Mouse (Mus musculus) heart, postnatal 14 days (tissue): Measurements from ENCODE around the gene Fam114a1. TPM values are rescaled to one million over a fixed set of nuclear protein-coding genes. Genes with fewer than 3 reads are reported as not detected.

Experiments used
- DNase-seq, 2 experiments: peaks; one replicate each; pipeline ENCODE4 v3.0.0; 2021 to 2022
- intact Hi-C: fragments of 180-260 bp; cut with DNase I; formaldehyde crosslinking; loops from one replicate; pipeline ENCODE4 v1.15.1; 2025
- long read RNA-seq, 2 experiments: library from polyadenylated mRNA; stranded (forward); transcript quantifications; one replicate each; pipeline ENCODE4 v2.0.0; 2021
- total RNA-seq, 2 experiments: library from RNA; stranded (reverse); gene quantifications; 2 replicates each; pipeline ENCODE4 v1.2.3; 2021

Gene Fam114a1
- total RNA-seq: 10 to 100 TPM; 23.5 to 24.8 TPM
- long read RNA-seq, experiment 1, transcript Fam114a1-201 (14 exons, 2,938 nt): major isoform, 7 of 12 reads
- long read RNA-seq, experiment 1, partial matches to known transcripts: 5 of 12 reads
- long read RNA-seq, experiment 1, other reads (novel, unspliced or antisense): 0 of 12 reads
- long read RNA-seq, experiment 2, transcript Fam114a1-201 (14 exons, 2,938 nt): major isoform, 6 of 10 reads
- long read RNA-seq, experiment 2, partial matches to known transcripts: 1 of 10 reads
- long read RNA-seq, experiment 2, other reads (novel, unspliced or antisense): 3 of 10 reads

GRCm38 (mm10) chr5:64969861-64970771 is at the start of gene Fam114a1:
Gene Fam114a1, plus strand, starts transcription at chr5:64970071.
- intact Hi-C loops: loop anchor here (10.0 kb wide), 2 partner anchors 85 to 685 kb away; no protein-coding TSS in a partner anchor

DNA sequence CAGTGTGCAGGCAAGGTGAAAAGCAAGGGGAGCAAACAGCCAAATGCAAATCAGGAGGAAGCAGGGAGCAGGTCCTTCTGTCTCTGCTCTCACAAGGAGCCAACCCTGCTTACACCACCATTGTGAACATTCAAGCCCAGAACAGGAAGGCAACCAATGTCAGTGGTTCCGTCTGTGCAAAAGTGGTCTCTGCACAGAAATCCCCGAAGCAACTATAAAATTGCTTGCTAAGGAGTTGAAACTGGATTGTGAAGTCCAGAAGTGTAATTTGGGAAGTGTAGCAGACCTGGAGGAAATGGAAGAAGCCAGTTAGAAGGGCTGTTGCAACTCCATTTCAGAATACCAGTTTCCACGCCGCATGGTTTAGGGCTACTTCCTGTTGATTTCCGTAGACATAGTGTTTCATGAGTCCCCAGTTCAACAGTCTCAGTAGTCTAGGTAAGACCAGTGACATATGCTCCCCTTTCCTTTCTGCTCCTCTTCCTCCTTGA is 46.9 kb upstream of the Fam114a1 start:
- intact Hi-C loops: no loop called here
- no peak for DNase-seq

More at GRCm38 (mm10) chr5:64969861-64970771, at the start of gene Fam114a1:
- peak; percentile 88 to 91 for DNase-seq

GRCm38 (mm10) chr5:64932215-64932614 is 37.7 kb upstream of the Fam114a1 start:
- intact Hi-C loops: no loop called here
- no peak for DNase-seq

- intact Hi-C loops: no loop called here
- no peak for DNase-seq
These were observed 37.1 kb upstream of the Fam114a1 start for GRCm38 (mm10) chr5:64932775-64933174.

GRCm38 (mm10) chr5:64951486-64951885 is 18.4 kb upstream of the Fam114a1 start:
- intact Hi-C loops: no loop called here
- no peak for DNase-seq

DNA sequence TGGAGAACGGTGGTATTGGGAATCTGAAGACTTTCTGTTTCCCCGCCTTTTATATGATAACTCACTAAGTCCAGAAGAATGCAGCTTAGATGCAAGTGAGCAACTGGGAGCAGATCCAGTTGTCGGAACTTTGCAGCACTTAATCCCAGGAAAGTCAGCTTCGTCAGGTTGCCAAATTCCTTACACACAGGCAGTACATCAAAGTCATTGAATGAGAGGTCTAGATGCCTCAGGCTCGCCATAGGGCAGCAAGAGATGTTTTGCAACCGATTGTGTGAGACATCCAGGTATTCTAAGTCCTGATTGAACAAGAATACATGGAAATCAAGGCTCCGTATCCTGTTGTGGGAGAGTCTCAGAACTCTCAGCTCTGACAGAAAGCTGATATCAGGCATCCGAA is 14.9 kb upstream of the Fam114a1 start:
- DNase-seq: no peak
- intact Hi-C loops: no loop called here

- DNase-seq: no peak
- intact Hi-C loops: no loop called here
These were observed 10.7 kb upstream of the Fam114a1 start for GRCm38 (mm10) chr5:64958991-64959842.

DNA sequence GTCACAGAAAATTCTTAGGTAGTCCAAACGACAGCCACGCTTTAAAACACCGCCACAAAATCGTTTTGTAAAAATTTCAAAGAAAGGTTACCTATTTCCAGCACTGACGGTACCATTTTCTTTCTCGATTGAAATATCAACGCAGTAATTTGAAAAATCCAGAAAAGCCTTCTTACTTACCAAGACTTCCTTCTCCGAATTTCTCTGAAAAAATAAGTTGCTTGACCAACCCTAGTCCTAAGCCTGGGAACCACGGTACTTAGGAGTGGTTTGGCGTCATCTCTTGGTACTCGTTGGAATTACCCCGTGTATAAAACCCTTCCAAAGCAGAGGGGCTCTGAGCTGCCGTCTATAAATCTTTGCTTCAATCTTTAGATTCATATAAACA is 10.0 kb upstream of the Fam114a1 start, which contains the start of gene Tlr6:
Gene Tlr6 (minus strand): TSS at position 255 of the 388 bp plus-strand sequence.
- intact Hi-C loops: loop anchor here (10.0 kb wide), 2 partner anchors 75 to 675 kb away; no protein-coding TSS in a partner anchor
- DNase-seq: peak; percentile 59 to 76

DNA sequence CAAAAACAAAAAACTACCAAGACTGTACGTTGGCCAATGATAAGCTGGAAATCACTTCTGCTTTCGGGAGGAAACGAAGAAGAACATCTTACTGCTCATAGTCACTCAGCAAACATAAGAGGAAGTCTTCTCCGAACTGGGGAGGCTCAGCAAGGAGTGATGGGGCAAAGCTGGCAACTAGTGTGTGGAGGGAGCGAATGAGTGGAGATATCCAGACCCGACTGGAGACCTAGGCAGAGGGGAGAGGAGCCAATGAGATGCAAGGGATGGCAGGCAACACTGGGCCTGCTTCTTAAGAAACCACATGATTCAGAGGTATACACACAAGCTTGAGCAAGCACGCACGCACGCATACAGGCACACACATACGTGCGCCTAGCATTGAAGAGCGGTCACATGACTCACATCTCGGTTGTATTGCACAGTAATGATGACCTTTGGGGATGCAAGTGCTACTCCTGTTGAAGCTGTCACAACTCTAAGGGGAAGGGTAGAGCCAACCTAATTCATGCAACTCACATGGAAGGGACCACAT is 8.9 kb upstream of the Fam114a1 start:
- no peak for DNase-seq
- intact Hi-C loops: loop anchor here (10.0 kb wide), 2 partner anchors 76 to 676 kb away; no protein-coding TSS in a partner anchor

GRCm38 (mm10) chr5:64963271-64963670 is 6.6 kb upstream of the Fam114a1 start:
- intact Hi-C loops: loop anchor here (10.0 kb wide), 2 partner anchors 78 to 678 kb away; no protein-coding TSS in a partner anchor
- no peak for DNase-seq

DNA sequence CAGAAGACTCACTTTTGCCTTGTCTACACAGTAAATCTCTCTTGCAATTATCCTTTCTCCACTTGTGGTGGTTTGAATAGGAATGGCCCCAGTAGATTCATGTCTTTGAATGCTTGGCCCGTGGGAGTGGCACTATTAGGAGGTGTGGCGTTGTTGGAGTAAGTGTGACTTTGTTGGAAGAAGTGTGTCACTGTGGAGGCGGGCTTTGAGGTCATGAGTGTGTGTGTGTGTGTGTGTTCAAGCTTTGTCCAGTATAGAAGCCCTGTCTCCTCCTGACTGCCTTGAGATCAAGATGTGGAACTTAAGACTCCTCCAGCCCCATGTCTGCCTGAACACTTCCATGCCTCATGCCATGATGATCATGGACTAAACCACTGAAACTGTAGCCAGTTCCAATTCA is 6.1 kb upstream of the Fam114a1 start:
- intact Hi-C loops: loop anchor here (10.0 kb wide), 2 partner anchors 79 to 679 kb away; no protein-coding TSS in a partner anchor
- no peak for DNase-seq

DNA sequence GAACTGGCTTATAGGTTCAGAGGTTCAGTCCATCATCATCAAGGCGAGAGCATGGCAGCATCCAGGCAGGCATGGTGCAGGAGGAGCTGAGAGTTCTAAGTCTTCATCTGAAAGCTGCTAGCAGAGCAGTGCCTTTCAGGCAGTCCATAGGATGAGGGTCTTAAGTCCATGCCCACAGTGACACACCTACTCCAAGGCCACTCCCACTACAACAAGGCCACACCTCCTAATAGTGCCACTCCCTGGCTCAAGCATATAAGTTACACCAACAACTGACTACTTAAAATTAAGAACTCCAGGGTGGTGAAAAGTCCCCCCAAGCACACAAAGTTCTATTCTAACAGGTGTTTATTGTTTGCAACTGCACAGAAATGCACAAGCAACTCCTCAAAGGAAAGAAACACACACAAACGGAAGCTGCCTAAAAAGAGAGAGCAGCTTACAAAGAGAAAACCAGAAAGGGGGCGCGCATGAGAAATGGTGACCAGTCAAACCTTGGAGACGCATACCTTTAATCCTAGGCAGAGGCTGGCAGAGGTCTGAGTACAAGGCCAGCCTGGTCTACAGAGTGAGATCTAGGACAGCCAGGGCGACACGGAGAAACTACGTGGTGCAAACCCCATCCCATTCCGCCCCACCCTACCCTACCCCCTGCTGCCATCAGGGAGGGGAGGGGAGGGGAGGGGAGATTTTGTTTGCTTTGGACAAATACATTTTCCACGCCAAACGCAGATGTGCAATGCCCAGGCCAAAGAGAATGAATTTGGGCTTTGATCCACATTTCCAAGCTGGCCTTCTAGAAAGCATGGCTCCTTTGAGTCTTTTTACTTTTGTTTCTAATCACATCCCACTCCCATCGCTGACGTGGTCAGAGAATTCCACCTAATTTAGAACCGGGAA is 660 bp upstream of the Fam114a1 start:
- peak; percentile 18 to 37 for DNase-seq
- intact Hi-C loops: loop anchor here (10.0 kb wide), 2 partner anchors 84 to 684 kb away; no protein-coding TSS in a partner anchor

DNA sequence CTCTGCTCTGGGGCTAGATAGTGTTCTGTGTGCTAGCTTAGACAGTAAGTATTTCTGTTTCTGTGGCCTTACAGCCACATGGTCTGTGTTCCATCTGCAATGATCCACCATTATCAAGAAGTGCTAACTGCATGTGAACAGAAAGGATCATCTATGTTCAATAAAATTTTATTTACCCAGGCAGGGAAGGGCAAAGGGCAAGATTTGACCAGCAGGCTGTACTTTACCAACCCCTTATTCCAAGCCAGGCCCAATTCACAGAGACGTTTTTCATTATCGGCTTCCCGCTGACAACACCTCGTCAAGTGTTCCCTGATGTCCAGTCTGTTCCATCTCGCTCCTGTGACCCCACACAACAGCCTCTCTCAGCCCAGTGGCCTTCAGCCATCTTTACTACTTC is 5.2 kb downstream of the Fam114a1 start:
- no peak for DNase-seq
- intact Hi-C loops: no loop called here

DNA sequence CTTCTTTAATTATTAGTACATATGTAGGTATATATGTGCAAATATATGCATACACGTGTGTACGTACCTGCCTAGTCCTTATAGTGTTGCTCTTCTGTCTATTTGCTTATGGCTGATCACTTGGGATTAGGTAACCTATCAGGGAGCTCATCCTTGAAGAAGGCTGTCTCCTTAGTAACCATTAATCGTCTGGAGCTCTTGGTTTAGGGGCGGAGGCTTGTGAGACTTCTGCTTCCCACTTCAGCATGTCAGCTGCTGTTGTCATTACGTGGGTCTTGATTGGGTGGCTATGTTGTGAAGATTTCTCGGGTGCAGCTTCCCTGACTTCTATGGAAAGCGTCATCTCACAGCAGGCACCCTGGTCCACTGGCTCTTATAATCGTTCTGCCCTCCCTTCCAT is 7.3 kb downstream of the Fam114a1 start:
- no peak for DNase-seq
- intact Hi-C loops: no loop called here

DNA sequence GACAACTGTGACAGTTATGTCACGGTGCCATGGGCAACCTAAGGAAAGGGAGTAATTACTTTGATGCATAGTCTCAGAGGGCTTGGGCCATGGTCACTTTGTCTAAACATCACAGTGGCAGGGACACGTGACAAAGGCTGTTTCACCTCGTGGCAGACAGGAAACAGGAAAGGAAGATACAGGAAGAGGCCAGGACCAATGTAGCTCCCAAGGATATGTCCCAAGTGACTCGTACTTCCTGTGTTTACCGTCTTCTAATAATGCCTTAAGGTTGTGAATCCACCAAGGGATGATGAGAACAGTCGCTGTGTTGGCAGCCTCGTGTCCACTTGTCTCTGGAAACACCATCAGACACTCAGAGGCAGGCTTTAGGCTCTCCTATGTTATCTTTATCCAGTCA is 16.1 kb downstream of the Fam114a1 start:
- intact Hi-C loops: no loop called here
- peak in 1 of 2 experiments; percentile 9 for DNase-seq

DNA sequence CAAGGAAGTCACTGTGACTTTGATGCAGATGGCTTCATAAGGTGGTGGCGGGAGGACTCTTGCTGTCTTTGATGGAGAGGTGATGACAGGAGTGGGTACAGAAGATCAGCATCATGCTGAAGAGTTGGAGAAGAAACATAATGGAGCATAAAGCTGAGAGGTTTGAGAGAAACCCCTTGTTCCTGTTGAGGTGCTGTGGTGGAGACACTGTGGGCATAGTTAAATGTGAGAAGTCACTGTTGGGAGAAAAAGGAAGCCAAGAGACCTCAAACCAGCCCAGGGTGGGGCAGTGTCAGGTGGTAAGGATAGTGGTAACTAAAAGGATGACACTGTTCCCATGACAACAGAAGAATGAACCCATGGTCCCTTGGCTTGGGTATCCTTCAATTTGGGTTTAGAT is 20.1 kb downstream of the Fam114a1 start:
- intact Hi-C loops: no loop called here
- no peak for DNase-seq

DNA sequence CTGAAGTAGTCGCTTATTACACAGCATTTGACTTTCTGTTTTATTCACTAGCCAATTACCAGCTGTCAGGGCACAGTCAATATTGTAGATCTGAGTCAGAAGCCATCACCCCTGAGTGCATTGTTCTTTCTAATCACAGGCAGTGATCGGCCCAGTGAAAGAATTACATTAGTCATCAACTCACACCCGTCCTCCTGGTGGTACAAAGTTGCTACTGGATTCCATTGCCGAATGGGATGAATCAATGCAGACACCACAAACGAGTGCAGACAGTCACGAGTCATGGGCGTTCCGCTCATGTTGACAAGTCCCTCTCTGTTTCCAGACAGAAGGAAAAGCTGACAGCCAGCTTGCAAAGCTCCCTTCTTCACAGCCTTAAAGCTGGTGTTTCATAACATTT is 22.7 kb downstream of the Fam114a1 start:
- no peak for DNase-seq
- intact Hi-C loops: no loop called here

- intact Hi-C loops: no loop called here
- no peak for DNase-seq
These were observed 25.5 kb downstream of the Fam114a1 start for GRCm38 (mm10) chr5:64995408-64995807.
